Mouse (Mus musculus): ENCODE results near the gene Atad5. TPM values are rescaled to one million over a fixed set of nuclear protein-coding genes. Genes with fewer than 3 reads are reported as not detected.
"Not testable (repeated sequence)": the region's sequence is repeated elsewhere in the genome, so short reads cannot be mapped to it uniquely, and the experiment has no call there.

Atad5 gene
- polyA plus RNA-seq, 1 experiment from 2014 or later: 15.2 TPM

DNA sequence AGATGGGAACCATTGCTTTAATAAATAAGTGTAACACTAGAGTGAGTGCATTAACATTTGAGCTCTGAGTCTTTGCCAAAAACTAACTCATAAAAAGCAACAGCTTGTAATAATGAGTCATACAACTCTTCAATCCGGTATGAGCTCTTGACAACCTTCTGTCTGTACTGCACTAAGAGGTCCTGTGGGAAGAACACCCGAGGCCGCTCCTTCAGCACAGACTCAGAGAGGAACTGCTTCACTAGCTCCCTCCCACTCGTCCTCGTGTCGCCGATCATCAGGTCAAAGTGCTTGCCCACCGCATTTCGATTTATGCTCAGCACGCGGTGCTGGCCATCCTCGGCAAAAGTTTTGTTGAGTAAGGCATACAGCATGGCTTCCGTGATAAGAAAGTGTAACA is 47.6 kb downstream of the Atad5 start:
- no peaks in the 10 kb centered on the region for H3K27me3 ChIP-seq
- no peaks in the 10 kb centered on the region for H3K9me3 ChIP-seq
- no peaks in the 10 kb centered on the region for H3K4me1 ChIP-seq
- H3K4me3 ChIP-seq: no peak overlapping the region
- H3K36me3 ChIP-seq: peaks cover 60% of the 10 kb centered on the region
- no peak overlapping the region for H3K27ac ChIP-seq
- ATAC-seq (ENCODE audit: insufficient number of reproducible peaks, insufficient read depth, low FRiP score, low TSS enrichment, low read depth): no peak
- H3K4me2 ChIP-seq: no peak overlapping the region
- WGBS: 92% methylated on average over 13 of the region's 13 CpGs
- H3K9ac ChIP-seq: no peak overlapping the region

- H3K36me3 ChIP-seq: peaks cover 50% of the 10 kb centered on the region
- 91% methylated on average over 5 of the region's 5 CpGs for WGBS
- ATAC-seq (ENCODE audit: insufficient number of reproducible peaks, insufficient read depth, low FRiP score, low TSS enrichment, low read depth): no peak
Measured at GRCm38 (mm10) chr11:80137773-80138172, 48.6 kb downstream of the Atad5 start.

GRCm38 (mm10) chr11:80141825-80142521 is 52.8 kb downstream of the Atad5 start, which contains the start of gene Tefm:
Gene Tefm (minus strand): TSS chr11:80142175.
- Histone ChIP-seq H3K27me3 (no peaks in the 10 kb centered on the region), H3K9ac (peak within 1 kb of the TSS; percentile 90), H3K4me1 (peaks cover 7% of the 10 kb centered on the region), H3K4me3 (peak within 1 kb of the TSS; percentile 82), H3K36me3 (peaks cover 22% of the 10 kb centered on the region), H3K27ac (peak within 1 kb of the TSS; percentile 88), H3K4me2 (peak within 1 kb of the TSS; percentile 71), H3K9me3 (no peaks in the 10 kb centered on the region)
- under 1% methylated on average over 40 of the region's 40 CpGs for WGBS
- ATAC-seq (ENCODE audit: insufficient number of reproducible peaks, insufficient read depth, low FRiP score, low TSS enrichment, low read depth): peak; percentile 67; the same call in 1 of the 2 replicates

More at GRCm38 (mm10) chr11:80137773-80138172, 48.6 kb downstream of the Atad5 start:
- Histone ChIP-seq H3K4me3 (no peak overlapping the region), H3K9ac (no peak overlapping the region), H3K9me3 (no peaks in the 10 kb centered on the region), H3K4me2 (no peak overlapping the region), H3K27me3 (no peaks in the 10 kb centered on the region), H3K4me1 (peaks cover 4% of the 10 kb centered on the region), H3K27ac (no peak overlapping the region)

GRCm38 (mm10) chr11:80142872-80143271 is 53.7 kb downstream of the Atad5 start:
- no peaks in the 10 kb centered on the region for H3K27me3 ChIP-seq
- no peak overlapping the region for H3K27ac ChIP-seq
- no peak for ATAC-seq (ENCODE audit: insufficient number of reproducible peaks, insufficient read depth, low FRiP score, low TSS enrichment, low read depth)
- H3K4me2 ChIP-seq: peak overlapping the region; percentile 71
- 41% methylated on average over 8 of the region's 8 CpGs for WGBS
- H3K36me3 ChIP-seq: peaks cover 15% of the 10 kb centered on the region
- H3K4me1 ChIP-seq: peaks cover 7% of the 10 kb centered on the region
- H3K9me3 ChIP-seq: no peaks in the 10 kb centered on the region
- peak overlapping the region; percentile 82 for H3K4me3 ChIP-seq
- peak overlapping the region; percentile 36; the same call in 1 of the 2 replicates for H3K9ac ChIP-seq

DNA sequence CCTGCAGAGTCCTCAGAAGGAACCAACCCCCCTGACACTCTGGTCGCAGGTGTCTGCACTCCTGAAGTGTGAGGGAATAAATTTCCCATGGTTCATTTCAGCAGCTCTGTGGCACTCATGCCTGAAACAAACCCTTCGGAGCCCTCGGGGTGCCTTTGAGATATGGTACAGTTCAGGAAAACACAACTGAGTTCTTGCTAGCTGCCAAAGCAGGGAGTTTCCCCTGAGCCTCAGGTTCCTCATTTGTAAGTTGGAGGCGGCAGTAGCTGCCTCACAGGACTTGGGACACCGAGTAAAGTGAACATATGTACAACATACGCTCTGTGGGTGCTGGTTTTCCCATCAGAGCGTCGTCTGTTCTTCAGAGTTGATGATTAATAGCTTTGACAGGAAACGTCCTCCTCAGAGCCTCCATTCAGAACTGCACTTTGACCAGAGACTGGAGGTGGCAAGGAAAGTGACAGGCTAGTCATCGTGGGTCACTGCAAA is 56.6 kb downstream of the Atad5 start:
- Histone ChIP-seq H3K27me3 (no peaks in the 10 kb centered on the region), H3K9ac (no peak overlapping the region), H3K4me1 (peaks cover 7% of the 10 kb centered on the region), H3K4me2 (no peak overlapping the region), H3K4me3 (no peak overlapping the region), H3K36me3 (no peaks in the 10 kb centered on the region), H3K27ac (no peak overlapping the region), H3K9me3 (no peaks in the 10 kb centered on the region)
- no peak for ATAC-seq (ENCODE audit: insufficient number of reproducible peaks, insufficient read depth, low FRiP score, low TSS enrichment, low read depth)
- WGBS: 59% methylated on average over 10 of the region's 10 CpGs

GRCm38 (mm10) chr11:80147748-80148147 is 58.5 kb downstream of the Atad5 start:
- H3K27ac ChIP-seq: no peak overlapping the region
- H3K9ac ChIP-seq: no peak overlapping the region
- 79% methylated on average over 6 of the region's 6 CpGs for WGBS
- peaks cover 3% of the 10 kb centered on the region for H3K4me1 ChIP-seq
- H3K9me3 ChIP-seq: no peaks in the 10 kb centered on the region
- H3K36me3 ChIP-seq: no peaks in the 10 kb centered on the region
- no peak for ATAC-seq (ENCODE audit: insufficient number of reproducible peaks, insufficient read depth, low FRiP score, low TSS enrichment, low read depth)
- peaks cover 14% of the 10 kb centered on the region for H3K27me3 ChIP-seq
- no peak overlapping the region for H3K4me2 ChIP-seq
- H3K4me3 ChIP-seq: no peak overlapping the region

GRCm38 (mm10) chr11:80148313-80148712 is 59.1 kb downstream of the Atad5 start:
- Histone ChIP-seq H3K4me2 (no peak overlapping the region), H3K4me1 (no peaks in the 10 kb centered on the region), H3K27ac (no peak overlapping the region), H3K9me3 (no peaks in the 10 kb centered on the region), H3K36me3 (no peaks in the 10 kb centered on the region), H3K27me3 (peaks cover 20% of the 10 kb centered on the region), H3K9ac (no peak overlapping the region), H3K4me3 (no peak overlapping the region)
- ATAC-seq (ENCODE audit: insufficient number of reproducible peaks, insufficient read depth, low FRiP score, low TSS enrichment, low read depth): no peak
- 56% methylated on average over 1 of the region's 1 CpGs for WGBS

DNA sequence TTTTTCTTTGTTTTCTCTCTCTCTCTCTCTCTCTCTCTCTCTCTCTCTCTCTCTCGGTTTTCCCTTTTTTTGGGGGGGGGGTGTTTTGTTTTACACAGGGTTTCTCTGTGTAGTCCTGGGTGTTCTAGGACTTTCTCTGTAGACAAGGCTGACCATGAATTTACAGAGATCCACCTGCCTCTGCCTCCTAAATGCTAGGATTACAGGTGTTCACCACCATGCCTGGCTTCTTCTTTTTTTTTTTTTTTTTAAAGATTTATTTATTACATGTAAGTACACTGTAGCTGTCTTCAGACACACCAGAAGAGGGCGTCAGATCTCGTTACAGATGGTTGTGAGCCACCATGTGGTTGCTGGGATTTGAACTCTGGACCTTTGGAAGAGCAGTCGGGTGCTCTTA is 59.8 kb downstream of the Atad5 start:
- not testable (repeated sequence) for ATAC-seq (ENCODE audit: insufficient number of reproducible peaks, insufficient read depth, low FRiP score, low TSS enrichment, low read depth); H3K27ac ChIP-seq; H3K36me3 ChIP-seq; H3K9me3 ChIP-seq; H3K9ac ChIP-seq; H3K4me2 ChIP-seq; H3K4me3 ChIP-seq; H3K4me1 ChIP-seq
- WGBS: 68% methylated on average over 3 of the region's 4 CpGs
- H3K27me3 ChIP-seq: peaks cover 26% of the 10 kb centered on the region

DNA sequence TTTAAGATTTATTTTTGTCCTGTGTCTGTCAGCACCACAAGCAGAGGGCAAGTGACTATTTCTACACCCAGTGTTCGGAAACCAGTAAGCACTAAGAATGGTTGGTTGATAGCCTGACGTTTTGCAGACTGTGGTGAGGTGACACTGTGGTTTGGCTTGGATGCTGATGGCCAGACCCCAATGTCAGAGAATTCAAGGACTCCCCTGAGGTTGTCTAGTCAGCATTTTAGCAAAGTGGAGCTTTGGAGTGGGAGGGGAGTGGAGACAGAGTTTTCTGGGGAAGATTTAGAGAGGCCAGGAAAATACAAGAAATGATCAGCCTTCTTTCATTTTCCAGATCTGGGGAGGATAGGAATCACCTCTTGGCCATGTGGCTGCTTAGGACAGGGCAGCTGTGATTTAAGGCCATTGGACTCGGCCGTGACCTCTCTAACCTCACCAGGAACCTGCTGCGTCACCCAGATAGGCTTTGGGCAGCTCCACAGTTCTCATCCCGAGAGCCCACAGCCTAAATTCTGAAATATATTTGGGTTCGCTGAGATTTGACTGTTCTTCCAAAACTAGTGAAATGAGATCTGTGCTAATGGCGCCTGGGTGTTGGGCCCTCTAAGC is 60.3 kb downstream of the Atad5 start:
- ATAC-seq (ENCODE audit: insufficient number of reproducible peaks, insufficient read depth, low FRiP score, low TSS enrichment, low read depth): no peak
- peaks cover 32% of the 10 kb centered on the region for H3K27me3 ChIP-seq
- no peak overlapping the region for H3K27ac ChIP-seq
- H3K4me2 ChIP-seq: no peak overlapping the region
- H3K4me1 ChIP-seq: peaks cover 8% of the 10 kb centered on the region; the same call in 1 of the 2 replicates
- no peaks in the 10 kb centered on the region for H3K36me3 ChIP-seq
- H3K9ac ChIP-seq: no peak overlapping the region
- H3K9me3 ChIP-seq: no peaks in the 10 kb centered on the region
- 86% methylated on average over 8 of the region's 8 CpGs for WGBS
- H3K4me3 ChIP-seq: no peak overlapping the region

- Histone ChIP-seq H3K27ac (no peak overlapping the region), H3K9me3 (no peaks in the 10 kb centered on the region), H3K4me1 (peaks cover 9% of the 10 kb centered on the region; the same call in 1 of the 2 replicates), H3K4me3 (no peak overlapping the region), H3K27me3 (peaks cover 42% of the 10 kb centered on the region), H3K36me3 (no peaks in the 10 kb centered on the region), H3K4me2 (no peak overlapping the region), H3K9ac (no peak overlapping the region)
- ATAC-seq (ENCODE audit: insufficient number of reproducible peaks, insufficient read depth, low FRiP score, low TSS enrichment, low read depth): no peak
- WGBS: 79% methylated on average over 5 of the region's 5 CpGs
Measured at GRCm38 (mm10) chr11:80150566-80150965, 61.4 kb downstream of the Atad5 start.

- no peak overlapping the region for H3K27ac ChIP-seq
- no peak overlapping the region for H3K4me3 ChIP-seq
- no peaks in the 10 kb centered on the region for H3K9me3 ChIP-seq
- peaks cover 9% of the 10 kb centered on the region; the same call in 1 of the 2 replicates for H3K4me1 ChIP-seq
- ATAC-seq (ENCODE audit: insufficient number of reproducible peaks, insufficient read depth, low FRiP score, low TSS enrichment, low read depth): no peak
- peaks cover 52% of the 10 kb centered on the region for H3K27me3 ChIP-seq
- H3K36me3 ChIP-seq: no peaks in the 10 kb centered on the region
- WGBS: 74% methylated on average over 2 of the region's 2 CpGs
- H3K4me2 ChIP-seq: no peak overlapping the region
- no peak overlapping the region for H3K9ac ChIP-seq
Measured at GRCm38 (mm10) chr11:80151541-80151940, 62.3 kb downstream of the Atad5 start.

DNA sequence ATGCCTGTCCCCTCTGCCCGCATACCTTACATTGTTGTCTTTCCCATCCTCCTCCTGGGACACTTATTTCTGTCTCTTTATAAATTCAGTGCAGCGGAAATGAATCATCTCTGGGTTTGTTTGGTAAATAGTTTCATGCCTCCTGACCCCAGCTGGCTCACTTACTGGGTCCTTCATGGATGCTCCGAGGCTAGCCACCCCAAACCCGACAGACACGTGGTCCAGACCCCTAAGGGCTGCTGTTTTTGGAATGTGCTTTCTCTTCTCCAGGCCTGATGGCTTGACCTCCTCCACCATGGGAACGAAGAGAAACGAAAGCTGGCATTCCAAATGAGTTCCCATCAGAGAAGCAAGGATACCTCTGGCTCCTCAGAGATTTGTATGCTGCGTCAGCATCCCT is 63.2 kb downstream of the Atad5 start:
- WGBS: 76% methylated on average over 8 of the region's 8 CpGs
- Histone ChIP-seq H3K27ac (no peak overlapping the region), H3K9ac (no peak overlapping the region), H3K4me3 (no peak overlapping the region), H3K36me3 (no peaks in the 10 kb centered on the region), H3K4me2 (no peak overlapping the region), H3K9me3 (no peaks in the 10 kb centered on the region), H3K4me1 (peaks cover 9% of the 10 kb centered on the region; the same call in 1 of the 2 replicates), H3K27me3 (peaks cover 59% of the 10 kb centered on the region)
- no peak for ATAC-seq (ENCODE audit: insufficient number of reproducible peaks, insufficient read depth, low FRiP score, low TSS enrichment, low read depth)

All from embryonic facial prominence, embryonic 13.5 days (tissue).